Mouse (Mus musculus): ENCODE data around the gene Celf1.
"Not testable (repeated sequence)": the region's sequence is repeated elsewhere in the genome, so short reads cannot be mapped to it uniquely, and the experiment has no call there.

Gene Celf1

GRCm38 (mm10) chr2:90940233-90941229, at the start of gene Celf1:
TSS of gene Celf1 (plus strand) at chr2:90940382.
- peak; percentile 86 to 88 for DNase-seq

GRCm38 (mm10) chr2:90893673-90894298, 46.4 kb upstream of the Celf1 start:
- no peak for DNase-seq

DNA sequence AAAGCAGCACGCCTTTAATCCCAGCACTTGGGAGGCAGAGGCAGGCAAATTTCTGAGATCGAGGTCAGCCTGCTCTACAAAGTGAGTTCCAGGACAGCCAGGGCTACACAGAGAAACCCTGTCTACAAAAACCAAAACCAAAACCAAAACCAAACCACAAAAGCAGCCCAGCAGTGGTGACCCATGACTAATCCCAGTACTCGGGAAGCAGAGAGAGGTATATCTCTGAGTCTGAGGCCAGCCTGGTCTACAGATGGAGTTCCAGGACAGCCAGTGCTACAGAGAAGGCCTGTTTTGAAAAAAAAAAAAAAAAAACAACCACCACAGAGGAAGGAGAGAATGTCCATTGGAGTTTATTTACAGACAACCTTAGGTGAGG, 45.9 kb upstream of the Celf1 start:
- DNase-seq, result not testable (repeated sequence)

DNA sequence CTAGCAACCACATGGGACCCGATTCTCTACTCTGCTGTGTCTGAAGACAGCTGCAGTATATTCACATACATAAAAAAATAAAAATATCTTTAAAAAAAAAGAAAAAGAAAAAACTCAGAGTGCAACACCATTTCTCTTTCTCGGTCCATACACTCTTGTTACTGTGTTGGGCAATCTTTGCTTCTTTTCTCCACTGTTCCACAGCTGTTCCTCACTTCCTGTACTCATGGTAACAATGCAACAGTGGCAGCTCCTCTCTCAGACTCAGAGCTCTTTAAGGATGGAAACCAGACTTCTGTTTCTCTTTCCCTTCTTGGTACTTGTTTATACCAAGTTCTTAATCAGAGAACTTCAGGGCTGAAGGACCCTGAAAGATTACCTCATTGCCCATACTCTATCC, 36.8 kb upstream of the Celf1 start:
- DNase-seq, result no peak

DNA sequence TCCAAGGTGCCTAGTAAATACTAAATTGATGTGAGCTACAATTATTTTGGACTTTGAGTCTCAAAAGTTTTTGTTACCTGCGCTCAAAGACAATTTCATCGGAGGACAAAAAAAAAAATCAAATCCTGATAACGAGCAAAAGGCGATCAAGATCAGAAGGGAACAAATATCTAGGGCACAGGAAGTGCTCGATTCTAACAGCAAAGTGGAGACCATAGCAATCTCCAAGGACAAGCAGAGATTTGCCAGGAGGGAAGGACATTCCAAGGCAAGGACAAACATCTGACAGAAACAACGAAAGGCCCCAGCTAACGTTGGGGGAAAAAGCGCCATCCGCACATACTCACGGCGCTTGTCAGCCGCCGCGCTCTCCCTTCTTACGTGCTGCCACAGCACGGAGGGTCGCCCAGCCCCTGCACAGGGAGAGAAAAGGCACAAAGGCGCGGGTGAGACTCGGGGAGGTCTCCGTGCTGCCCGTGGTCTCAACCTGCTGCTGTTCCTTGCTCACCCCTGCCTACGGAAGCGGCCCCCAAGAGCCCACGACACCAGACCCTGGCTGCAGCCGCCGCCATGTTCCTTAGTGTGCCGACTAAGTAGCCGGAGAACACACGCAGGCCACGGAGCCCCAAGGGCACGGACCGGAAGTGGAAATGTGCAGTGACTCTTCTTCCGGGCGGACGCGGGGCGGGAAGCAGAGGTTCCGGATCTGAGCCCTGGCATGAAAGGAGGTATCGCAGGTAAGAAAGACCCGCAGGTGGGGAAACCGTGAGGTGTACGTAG, 35.9 kb upstream of the Celf1 start, which contains the start of the genes Kbtbd4 and Ndufs3:
Kbtbd4 (plus strand) TSS at position 665 of the 780 bp plus-strand sequence.
Ndufs3 (minus strand) TSS at position 752 of the 780 bp plus-strand sequence.
- peak; percentile 93 for DNase-seq

DNA sequence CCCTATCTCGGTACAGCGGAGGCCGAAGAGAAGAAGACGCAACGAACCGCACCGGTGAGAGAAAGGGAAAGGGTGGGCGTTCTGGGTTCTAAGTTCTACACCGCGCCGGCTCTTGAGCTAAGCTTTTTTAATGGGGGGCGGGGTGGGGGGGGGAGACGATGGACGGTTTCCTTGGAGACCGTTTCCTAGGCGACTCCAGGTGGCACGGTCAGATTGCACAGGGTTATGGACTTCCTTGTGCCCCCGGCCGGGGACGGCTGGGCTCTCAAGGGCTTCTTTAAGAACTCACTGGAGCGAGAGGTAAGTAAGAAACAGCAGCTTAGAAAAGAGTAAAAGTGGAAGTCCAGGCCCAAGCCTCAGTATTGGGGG, 35.3 kb upstream of the Celf1 start:
- no peak for DNase-seq

DNA sequence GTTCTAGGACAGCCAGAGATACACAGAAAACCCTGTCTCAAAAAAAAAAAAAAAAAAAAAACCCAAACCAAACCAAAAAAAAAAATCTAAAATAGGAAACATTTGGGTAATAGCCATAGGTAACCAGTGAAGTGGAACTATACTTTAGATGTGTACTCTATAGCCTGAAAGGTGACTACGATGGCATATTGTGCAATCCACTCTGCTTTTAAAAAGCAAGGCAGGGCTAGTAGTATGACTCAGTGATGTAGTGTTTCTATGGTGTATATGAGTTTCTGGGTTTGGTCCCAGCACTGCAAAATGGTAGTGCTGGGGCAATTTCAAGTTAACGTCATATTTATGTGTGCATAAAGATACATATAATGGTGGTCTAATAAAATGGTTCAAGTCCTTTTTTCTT, 33.5 kb upstream of the Celf1 start:
- no peak for DNase-seq

DNA sequence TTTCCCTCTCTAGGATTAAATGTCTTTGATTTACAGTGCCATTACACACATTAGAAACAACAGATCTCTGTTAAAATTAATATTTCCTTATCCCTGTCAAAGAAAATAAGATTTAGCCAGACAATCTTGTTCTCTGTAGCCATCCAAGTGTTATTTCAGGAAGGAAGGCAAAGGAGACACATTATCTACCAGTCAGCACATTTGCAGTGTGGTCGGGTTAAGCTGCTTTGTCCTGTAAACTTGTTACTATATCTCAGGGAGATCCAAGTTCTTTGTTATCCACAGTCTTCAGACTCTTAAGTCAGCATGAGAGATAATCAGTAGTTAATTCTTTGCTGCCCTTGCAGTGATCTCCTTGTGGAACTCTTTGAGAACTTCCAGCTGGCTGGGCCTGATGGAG, 29.3 kb upstream of the Celf1 start:
- no peak for DNase-seq

DNA sequence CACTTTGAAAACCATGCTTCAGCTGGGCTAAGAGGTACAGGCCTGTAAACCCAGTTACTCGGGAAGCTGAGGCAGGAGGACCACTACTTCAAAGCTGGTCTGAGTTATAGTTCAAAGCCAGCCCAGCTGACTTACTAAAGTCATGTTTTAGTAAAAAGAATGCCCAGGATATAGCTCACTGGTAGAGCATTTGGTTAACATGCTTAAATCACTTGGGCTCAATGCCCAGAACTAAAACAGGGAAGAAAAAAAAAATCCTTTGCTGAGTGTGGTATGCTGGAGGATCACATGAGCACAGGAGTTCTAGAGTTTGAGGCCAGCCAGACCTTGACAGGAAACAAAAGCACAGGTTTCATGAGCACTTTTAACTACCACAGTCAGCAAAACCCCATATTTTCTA, 28.5 kb upstream of the Celf1 start:
- no peak for DNase-seq

- no peak for DNase-seq
Observed at GRCm38 (mm10) chr2:90913671-90914070, 26.5 kb upstream of the Celf1 start.

DNA sequence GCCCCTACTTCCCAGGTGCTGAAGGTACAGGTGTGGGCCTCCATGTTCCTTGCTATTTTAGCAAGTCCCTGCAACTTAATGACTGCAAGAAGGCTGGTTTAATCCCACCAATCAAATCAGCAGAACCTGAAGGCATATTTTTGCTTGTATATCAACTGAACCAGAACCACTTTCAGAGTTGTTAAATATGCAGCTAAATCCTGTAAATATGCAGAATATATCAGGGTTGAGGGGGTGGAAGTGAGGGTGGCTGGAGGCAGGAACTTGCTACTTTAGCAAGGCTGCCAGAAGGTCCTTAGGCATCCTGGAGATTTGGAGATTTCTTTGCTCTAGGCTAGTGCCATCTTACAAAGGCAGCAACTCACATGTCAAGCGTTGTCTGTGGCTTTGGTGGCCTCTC, 24.7 kb upstream of the Celf1 start:
- no peak for DNase-seq

- no peak for DNase-seq
Observed at GRCm38 (mm10) chr2:90916560-90917232, 23.5 kb upstream of the Celf1 start.

DNA sequence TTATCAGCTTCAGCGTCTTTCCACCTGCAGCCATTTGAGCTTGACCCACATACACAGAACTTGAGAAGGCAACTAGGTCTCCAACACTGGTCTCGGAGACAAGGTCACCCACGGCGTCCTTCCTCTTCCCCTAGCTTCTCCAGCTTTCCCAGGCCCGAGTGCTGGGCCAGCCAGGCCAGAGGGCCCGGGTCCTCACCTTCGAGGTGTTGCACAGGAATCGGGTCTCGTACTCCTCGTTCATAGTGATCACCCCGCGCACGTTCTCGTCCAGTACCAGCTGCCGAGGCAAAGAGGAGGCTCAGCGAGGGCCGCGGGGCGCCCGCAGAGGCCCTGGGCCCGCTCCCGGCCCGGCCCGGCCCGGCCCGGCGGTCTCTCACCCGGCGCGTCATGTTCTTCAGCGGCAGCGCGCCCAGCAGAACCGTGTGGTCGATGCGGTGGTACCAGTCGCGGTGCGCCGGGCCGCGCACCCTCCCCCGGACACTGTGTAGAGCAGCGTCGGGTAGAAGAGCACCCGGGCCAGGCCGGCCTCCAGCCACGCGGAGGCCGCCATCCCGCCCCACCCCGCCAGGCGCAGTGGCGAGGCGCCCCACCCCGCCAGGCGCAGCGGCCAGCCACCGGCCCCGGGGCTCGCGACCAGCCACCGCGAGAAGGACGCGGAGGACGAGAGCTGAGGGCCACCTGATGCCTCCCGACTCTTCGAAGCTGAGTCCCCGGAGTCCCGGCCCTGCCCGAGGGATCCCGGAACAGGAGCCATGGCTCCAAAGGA, 22.8 kb upstream of the Celf1 start:
- peak; percentile 67 to 74 for DNase-seq

GRCm38 (mm10) chr2:90917999-90918698, 22.0 kb upstream of the Celf1 start:
- DNase-seq, result no peak

DNA sequence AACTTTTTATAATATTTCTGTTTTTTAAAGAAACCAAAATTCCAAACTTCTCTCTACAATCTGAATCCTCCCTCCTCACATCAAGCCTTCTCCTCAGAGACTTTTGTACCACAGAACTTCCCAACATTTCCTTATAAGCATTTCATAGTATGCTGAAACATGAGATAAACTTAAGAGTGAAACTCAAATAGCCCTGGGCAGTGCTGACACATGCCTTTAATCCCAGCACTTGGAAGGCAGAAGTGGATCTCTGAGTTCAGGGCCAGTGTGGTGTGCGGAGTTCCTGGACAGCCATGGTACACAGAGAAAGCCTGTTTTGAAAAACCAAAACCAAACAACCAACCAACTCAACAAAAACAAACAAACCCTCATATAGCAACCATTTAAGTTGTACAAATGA, 19.0 kb upstream of the Celf1 start:
- no peak for DNase-seq

GRCm38 (mm10) chr2:90922636-90923035, 17.5 kb upstream of the Celf1 start:
- DNase-seq, result no peak

DNA sequence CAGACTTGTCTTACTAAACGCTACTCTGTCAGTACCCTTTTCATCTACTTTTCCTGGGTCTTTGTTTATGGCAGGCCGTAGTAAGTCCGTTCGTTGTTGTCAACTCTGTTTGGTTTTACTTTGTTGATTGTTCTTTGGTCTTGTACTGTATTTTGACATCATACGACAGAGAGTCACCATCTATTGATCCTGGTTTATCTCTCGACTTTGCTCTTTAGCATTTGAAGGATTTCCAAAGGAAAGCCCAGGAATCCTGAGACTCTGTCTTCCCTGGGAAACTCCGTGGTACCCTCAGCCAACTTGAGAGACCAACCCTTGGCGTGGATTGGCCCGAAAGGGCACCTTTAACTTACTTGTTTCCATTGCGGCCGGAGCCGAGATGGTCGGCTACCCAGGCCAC, 11.6 kb upstream of the Celf1 start:
- no peak for DNase-seq

DNA sequence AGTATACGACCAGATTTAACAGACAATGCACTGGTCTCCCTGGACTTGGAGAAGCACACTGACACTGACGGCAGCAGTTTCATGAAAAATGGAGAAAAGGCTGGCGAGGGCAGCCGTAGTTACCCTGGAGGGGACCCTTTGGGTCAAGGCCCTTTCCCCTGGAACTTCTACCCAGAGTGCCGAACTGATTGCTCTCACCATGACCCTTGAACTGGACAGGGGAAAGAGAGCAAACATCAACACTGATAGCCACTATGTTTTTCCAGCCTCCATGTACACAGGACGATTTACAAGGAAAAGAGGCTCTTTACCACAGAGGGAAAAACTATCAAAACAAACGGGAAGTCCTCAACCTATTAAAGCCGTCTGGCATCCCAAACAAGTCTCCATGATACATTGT, 8.4 kb upstream of the Celf1 start:
- no peak for DNase-seq

GRCm38 (mm10) chr2:90932273-90932672, 7.9 kb upstream of the Celf1 start:
- no peak for DNase-seq

DNA sequence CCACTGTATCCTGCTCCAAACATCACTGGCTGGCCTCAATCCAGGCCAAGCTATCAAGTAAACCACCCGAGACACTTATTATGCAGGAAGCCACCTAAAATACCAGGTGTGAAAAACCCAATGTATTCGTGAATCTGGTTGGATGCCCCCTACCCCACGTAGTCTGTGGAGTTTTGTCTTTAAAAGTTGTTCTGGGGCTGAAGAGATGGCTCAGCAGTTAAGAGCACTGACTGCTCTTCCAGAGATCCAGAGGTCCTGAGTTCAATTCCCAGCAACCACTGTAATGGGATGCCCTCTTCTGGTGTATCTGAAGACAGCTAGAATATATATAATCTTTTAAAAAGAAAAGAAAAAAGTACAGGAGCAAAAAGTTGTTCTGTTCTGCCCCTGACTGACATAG, 1.8 kb upstream of the Celf1 start:
- DNase-seq, result no peak

GRCm38 (mm10) chr2:90939750-90940149, 432 bp upstream of the Celf1 start:
- no peak for DNase-seq

Data from B cell, adult 2 months (primary cell).